Mouse (Mus musculus) 3T3-L1 (cell line): ENCODE data around the gene Gabra6.

Source experiments
- DNase-seq: peaks from one replicate; pipeline ENCODE4 v3.0.0-alpha.2; 2015; ENCODE audit warnings: low read depth, low spot score

Gene Gabra6

GRCm38 (mm10) chr11:42320882-42321281, at the start of gene Gabra6:
TSS of gene Gabra6 (minus strand) at chr11:42321072.
- DNase-seq, result no peak

- DNase-seq, result no peak
Measured at GRCm38 (mm10) chr11:42365544-42365943, 44.7 kb upstream of the Gabra6 start.

GRCm38 (mm10) chr11:42332121-42332520, 11.2 kb upstream of the Gabra6 start:
- DNase-seq, result no peak

- DNase-seq, result peak; percentile 32
Measured at GRCm38 (mm10) chr11:42326262-42326661, 5.4 kb upstream of the Gabra6 start.

GRCm38 (mm10) chr11:42321560-42321959, 688 bp upstream of the Gabra6 start:
- no peak for DNase-seq

GRCm38 (mm10) chr11:42319521-42319920, 1.4 kb downstream of the Gabra6 start:
- no peak for DNase-seq

- DNase-seq, result no peak
Measured at GRCm38 (mm10) chr11:42319101-42319500, 1.8 kb downstream of the Gabra6 start.

GRCm38 (mm10) chr11:42317985-42318384, 2.9 kb downstream of the Gabra6 start:
- DNase-seq, result no peak

GRCm38 (mm10) chr11:42314850-42315249, 6.0 kb downstream of the Gabra6 start:
- DNase-seq, result no peak

- DNase-seq, result no peak
Measured at GRCm38 (mm10) chr11:42310892-42311291, 10.0 kb downstream of the Gabra6 start.

GRCm38 (mm10) chr11:42309086-42309485, 11.8 kb downstream of the Gabra6 start:
- no peak for DNase-seq

- no peak for DNase-seq
Measured at GRCm38 (mm10) chr11:42306095-42306494, 14.8 kb downstream of the Gabra6 start.

- DNase-seq, result no peak
Measured at GRCm38 (mm10) chr11:42258978-42259377, 61.9 kb downstream of the Gabra6 start.
